Mouse (Mus musculus) heart, postnatal 0 days (tissue): Measurements from ENCODE around the gene 4931409K22Rik. TPM values are rescaled to one million over a fixed set of nuclear protein-coding genes. Genes with fewer than 3 reads are reported as not detected.

Source experiments
- ATAC-seq: fragments of 200-750 bp; cut with Nextera tagmentation; 2 replicates; pipeline ENCODE4 v1.8.0; 2017; ENCODE audit warnings: low read depth, moderate number of reproducible peaks, moderate library complexity; ENCODE audit not compliant: insufficient read depth
- DNase-seq: peaks from one replicate; pipeline ENCODE4 v3.0.0-alpha.2; 2016; ENCODE audit warnings: low spot score
- H3K27ac ChIP-seq: fragments of 300-500 bp; sonication (generic); 2 replicates; pipeline ENCODE4 v1.5.1; 2014; ENCODE audit warnings: low read depth, mild to moderate bottlenecking
- H3K27me3 ChIP-seq: fragments of 300-500 bp; sonication (generic); 2 replicates; pipeline ENCODE4 v1.6.1; 2014; ENCODE audit warnings: low read length, mixed read lengths; ENCODE audit not compliant: control insufficient read depth, insufficient read depth
- H3K36me3 ChIP-seq: fragments of 300-500 bp; sonication (generic); replicated peaks from 2 replicates; pipeline ENCODE4 v1.6.1; 2014; ENCODE audit warnings: low read length, mixed read lengths; ENCODE audit not compliant: control insufficient read depth, insufficient read depth
- H3K4me1 ChIP-seq: fragments of 300-500 bp; sonication (generic); 2 replicates; pipeline ENCODE4 v1.6.1; 2014; ENCODE audit warnings: antibody characterized with exemption; ENCODE audit not compliant: control insufficient read depth, insufficient read depth
- H3K4me2 ChIP-seq: fragments of 300-500 bp; sonication (generic); 2 replicates; pipeline ENCODE4 v1.6.1; 2014; ENCODE audit warnings: low read depth, mild to moderate bottlenecking, low read length, moderate library complexity
- H3K4me3 ChIP-seq: fragments of 300-500 bp; sonication (generic); 2 replicates; pipeline ENCODE4 v1.5.1; 2014; ENCODE audit warnings: low read depth, low read length
- H3K9ac ChIP-seq: fragments of 300-500 bp; sonication (generic); replicated peaks from 2 replicates; pipeline ENCODE4 v1.6.1; 2014; ENCODE audit warnings: low read depth, low read length, mixed read lengths
- H3K9me3 ChIP-seq: fragments of 300-500 bp; sonication (generic); replicated peaks from 2 replicates; pipeline ENCODE4 v1.6.1; 2016; ENCODE audit warnings: low read length; ENCODE audit not compliant: control insufficient read depth
- CTCF ChIP-seq: IDR thresholded peaks from 2 replicates; pipeline ENCODE4 v1.5.1; 2016; ENCODE audit warnings: antibody characterized with exemption, control low read depth, low read depth
- EP300 ChIP-seq: IDR thresholded peaks from 2 replicates; pipeline ENCODE4 v1.6.1; 2016; ENCODE audit warnings: antibody characterized with exemption, low read depth
- WGBS: fragments of 180-500 bp; shearing (Covaris S2); extraction: QIAGEN DNeasy Blood & Tissue Kit; methylation state at CpG from one replicate; pipeline ENCODE4 v1.1.7; 2014; 5-methylcytosine and 5-hydroxymethylcytosine counted together
- polyA plus RNA-seq: library from polyadenylated mRNA; unstranded; fragments of >200 nt; fragmentation: Nextera tagmentation; extraction: Ambion mirVana; gene quantifications from 2 replicates; pipeline ENCODE4 v1.2.1, GENCODE M21; 2015
- total RNA-seq: library from RNA; depleted of rRNA; stranded (reverse); fragments of >200 nt; gene quantifications from 2 replicates; pipeline ENCODE4 v1.2.3, GENCODE M21; 2014; ENCODE audit warnings: low replicate concordance

4931409K22Rik gene
- total and polyA plus RNA-seq, 2 experiments from 2014 or later: not detected

DNA sequence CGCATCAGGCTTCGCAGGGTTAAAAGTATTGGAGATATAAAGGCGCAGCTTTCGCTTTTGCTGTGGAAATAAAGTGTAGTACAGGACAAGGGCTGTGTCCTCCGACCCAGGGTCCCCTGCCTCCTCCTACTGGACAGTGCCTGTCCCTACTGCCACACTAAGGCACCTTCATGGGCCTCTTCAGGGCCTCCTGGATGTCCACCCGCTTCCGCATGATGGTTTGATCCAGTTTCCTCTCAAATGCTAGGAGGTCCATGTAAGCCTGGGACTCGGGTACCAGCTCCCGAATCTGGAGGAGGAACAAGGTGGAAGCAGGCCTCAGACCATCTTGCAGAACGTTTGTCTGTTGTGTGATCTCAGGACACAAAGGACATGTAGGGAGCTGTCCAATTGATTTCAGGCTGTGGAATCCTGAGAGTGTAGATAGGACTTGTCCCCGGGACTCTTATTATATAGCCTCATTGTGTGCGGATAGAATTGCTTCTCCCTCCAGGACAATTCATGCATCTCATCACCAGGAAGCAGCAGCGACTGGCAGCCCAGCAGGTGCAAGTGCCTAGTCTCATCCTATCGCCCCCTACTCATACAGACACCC is 39.3 kb upstream of the 4931409K22Rik start:
- TF ChIP-seq EP300 (no peak), CTCF (no peak)

GRCm38 (mm10) chr5:24595261-24595660 is 38.7 kb upstream of the 4931409K22Rik start:
- peaks cover 46% of the 10 kb centered on the region for H3K36me3 ChIP-seq
- ATAC-seq (no peak), DNase-seq (no peak)
- no peaks in the 10 kb centered on the region for H3K27me3 ChIP-seq
- no peaks in the 10 kb centered on the region for H3K9me3 ChIP-seq
- H3K9ac ChIP-seq: no peak overlapping the region
- 91% methylated on average over 5 of the region's 5 CpGs for WGBS
- H3K4me1 ChIP-seq: peaks cover 13% of the 10 kb centered on the region
- H3K27ac ChIP-seq: no peak overlapping the region
- TF ChIP-seq EP300 (no peak), CTCF (no peak)
- H3K4me2 ChIP-seq: no peak overlapping the region
- H3K4me3 ChIP-seq: no peak overlapping the region

More for the DNA sequence above, 39.3 kb upstream of the 4931409K22Rik start:
- H3K27ac ChIP-seq: no peak overlapping the region
- 76% methylated on average over 14 of the region's 14 CpGs for WGBS
- H3K9ac ChIP-seq: no peak overlapping the region
- H3K4me3 ChIP-seq: no peak overlapping the region
- DNase-seq (no peak), ATAC-seq (no peak)
- peaks cover 46% of the 10 kb centered on the region for H3K36me3 ChIP-seq
- H3K9me3 ChIP-seq: no peaks in the 10 kb centered on the region
- peaks cover 16% of the 10 kb centered on the region for H3K4me1 ChIP-seq
- H3K27me3 ChIP-seq: no peaks in the 10 kb centered on the region
- no peak overlapping the region for H3K4me2 ChIP-seq

GRCm38 (mm10) chr5:24594346-24594745 is 37.7 kb upstream of the 4931409K22Rik start:
- no peak for ATAC-seq
- DNase-seq: no peak
- Histone ChIP-seq H3K4me3 (no peak overlapping the region), H3K9ac (no peak overlapping the region), H3K4me1 (peaks cover 13% of the 10 kb centered on the region), H3K36me3 (peaks cover 50% of the 10 kb centered on the region), H3K9me3 (no peaks in the 10 kb centered on the region), H3K27ac (no peak overlapping the region), H3K4me2 (no peak overlapping the region), H3K27me3 (no peaks in the 10 kb centered on the region)
- TF ChIP-seq EP300 (no peak), CTCF (no peak)
- WGBS: 90% methylated on average over 5 of the region's 5 CpGs

- no peak overlapping the region for H3K27ac ChIP-seq
- no peak overlapping the region for H3K9ac ChIP-seq
- 68% methylated on average over 10 of the region's 10 CpGs for WGBS
- H3K27me3 ChIP-seq: no peaks in the 10 kb centered on the region
- no peak for DNase-seq
- ATAC-seq: no peak
- no peak for TF ChIP-seq EP300
- TF ChIP-seq CTCF: no peak
- H3K4me2 ChIP-seq: no peak overlapping the region
- H3K4me1 ChIP-seq: peaks cover 10% of the 10 kb centered on the region
- H3K36me3 ChIP-seq: peaks cover 52% of the 10 kb centered on the region
- H3K9me3 ChIP-seq: no peaks in the 10 kb centered on the region
- H3K4me3 ChIP-seq: no peak overlapping the region
These were observed 37.3 kb upstream of the 4931409K22Rik start for GRCm38 (mm10) chr5:24593928-24594327.

DNA sequence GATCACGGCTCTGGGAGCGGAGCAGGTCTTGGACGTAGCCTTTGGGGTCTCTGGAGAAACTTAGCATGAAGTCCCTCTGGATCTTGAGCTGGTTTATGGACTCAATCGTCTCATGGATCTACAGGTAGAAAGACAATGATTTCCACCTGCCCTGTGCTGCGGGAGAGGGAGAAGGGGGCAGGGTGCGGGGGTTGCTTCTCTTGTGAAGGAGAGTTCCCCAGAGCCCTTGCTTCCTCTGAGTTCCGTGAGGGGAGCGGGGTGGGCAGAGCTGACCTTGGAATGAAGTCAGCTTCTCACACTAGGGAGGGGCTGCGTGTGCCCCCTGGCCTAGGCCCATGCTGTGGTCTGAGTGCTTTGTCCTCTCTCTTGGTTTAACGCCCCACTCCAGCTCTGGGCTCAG is 36.6 kb upstream of the 4931409K22Rik start:
- Histone ChIP-seq H3K4me2 (no peak overlapping the region), H3K27ac (no peak overlapping the region), H3K9me3 (no peaks in the 10 kb centered on the region), H3K9ac (no peak overlapping the region), H3K4me3 (no peak overlapping the region), H3K4me1 (0 out of 2 replicates have a peak, but pooled peaks cover 5% of the 10 kb centered on the region), H3K27me3 (no peaks in the 10 kb centered on the region), H3K36me3 (peaks cover 57% of the 10 kb centered on the region)
- WGBS: 82% methylated on average over 10 of the region's 10 CpGs
- DNase-seq (no peak), ATAC-seq (no peak)
- TF ChIP-seq EP300 (no peak), CTCF (no peak)
